Mouse (Mus musculus) c-Kit-negative CD71-positive TER-119-positive erythroid progenitor cells, embryonic 14.5 days (primary cell): ENCODE measurements around the gene Begain.

Experiments used
- DNase-seq: peaks from one replicate; pipeline ENCODE4 v3.0.0-alpha.2; 2013; ENCODE audit warnings: low read depth, low spot score

Gene Begain

DNA sequence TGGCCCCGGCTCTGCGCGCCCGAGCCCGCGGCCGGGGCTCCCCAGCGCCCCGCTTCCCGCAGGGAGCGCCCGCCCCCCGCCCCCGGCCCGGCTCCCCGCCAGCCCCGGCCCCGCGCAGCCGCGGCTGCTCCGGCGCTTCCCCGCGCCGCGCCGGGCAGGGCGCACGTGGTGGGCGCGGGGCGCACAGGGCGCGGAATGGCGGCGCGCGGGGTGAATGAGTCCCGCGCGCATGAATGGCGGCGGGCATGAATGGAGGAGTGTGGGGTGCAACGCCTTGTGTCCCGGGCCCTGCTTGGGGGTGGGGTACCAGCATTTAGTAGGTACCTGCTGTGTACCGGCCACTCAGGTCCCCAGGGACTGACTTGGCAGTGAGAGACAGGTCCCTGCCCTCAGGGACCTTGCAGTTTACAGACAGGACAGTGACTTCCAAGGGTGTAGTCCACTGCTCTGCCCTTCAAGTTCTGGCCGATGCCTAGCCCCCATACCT lies at the start of gene Begain:
Begain (minus strand) TSS at position 51 of the 487 bp plus-strand sequence.
- DNase-seq, result no peak

DNA sequence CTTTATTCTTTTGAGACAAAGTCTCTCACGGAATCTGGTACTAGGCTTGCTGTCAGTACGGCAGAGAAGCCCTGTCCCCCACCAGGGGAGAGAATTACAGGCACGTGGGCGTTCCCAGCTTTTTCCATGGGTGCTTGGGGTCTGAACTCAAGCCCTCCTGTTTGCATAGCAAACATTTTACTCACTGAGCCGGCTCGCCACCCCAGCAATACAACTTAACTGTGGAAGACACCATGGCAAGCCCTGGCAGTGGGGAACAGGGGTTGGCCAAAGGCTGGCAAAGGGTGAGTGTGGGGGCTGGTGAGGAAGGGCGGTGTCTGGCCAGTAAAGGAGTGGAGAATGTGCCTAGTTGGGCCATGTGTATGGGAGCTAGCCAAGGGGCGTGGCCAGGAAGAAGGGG lies 47.7 kb upstream of the Begain start:
- DNase-seq, result no peak

DNA sequence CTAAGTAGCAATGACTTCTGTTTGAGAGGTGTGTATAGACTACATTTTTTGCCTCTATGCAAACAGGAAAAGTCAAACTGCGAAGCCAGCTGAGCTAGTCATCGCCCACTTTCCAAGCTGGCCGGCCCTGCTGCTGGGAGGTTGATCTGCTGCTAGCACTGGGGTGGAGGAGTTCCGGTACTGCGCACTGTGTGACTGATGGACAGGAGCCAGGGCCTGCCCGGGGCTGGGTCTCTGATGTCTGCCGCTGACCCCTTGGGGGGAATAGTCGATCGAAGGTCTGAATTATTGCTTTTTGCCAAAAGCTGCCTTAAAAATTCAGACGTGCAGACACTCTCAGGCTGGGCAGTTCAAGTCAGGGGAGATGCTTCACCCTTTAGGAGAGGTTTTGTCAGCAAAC lies 47.1 kb upstream of the Begain start:
- DNase-seq, result no peak

DNA sequence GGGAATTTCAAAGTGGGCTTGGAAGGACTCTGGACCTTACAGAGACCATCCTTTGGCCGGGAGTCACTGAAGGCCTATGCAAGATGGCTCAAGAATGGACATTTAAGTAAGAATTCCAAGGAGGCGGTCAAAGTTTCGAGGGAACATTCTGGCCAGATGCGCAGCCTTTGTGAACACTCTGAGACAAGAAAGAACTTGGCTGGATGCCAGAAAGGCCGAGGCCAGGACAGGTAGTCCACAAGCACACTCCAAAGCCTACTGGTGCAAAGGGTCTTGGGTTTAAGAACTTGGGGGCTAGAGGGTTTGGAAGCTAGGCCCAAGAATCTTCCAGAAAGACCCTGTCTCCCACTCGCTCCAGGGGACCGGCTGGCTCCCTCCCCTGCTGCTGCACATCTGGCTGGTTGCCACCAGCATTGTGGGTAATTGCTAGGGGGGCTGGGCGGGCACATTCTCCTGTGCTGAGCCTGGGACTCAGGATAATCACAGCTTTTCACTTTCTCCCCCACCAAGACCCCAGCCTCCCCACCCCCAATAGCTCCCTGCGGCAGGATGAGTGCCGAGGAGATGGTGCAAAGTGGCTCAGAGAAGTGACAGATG lies 45.1 kb upstream of the Begain start:
- DNase-seq, result no peak

DNA sequence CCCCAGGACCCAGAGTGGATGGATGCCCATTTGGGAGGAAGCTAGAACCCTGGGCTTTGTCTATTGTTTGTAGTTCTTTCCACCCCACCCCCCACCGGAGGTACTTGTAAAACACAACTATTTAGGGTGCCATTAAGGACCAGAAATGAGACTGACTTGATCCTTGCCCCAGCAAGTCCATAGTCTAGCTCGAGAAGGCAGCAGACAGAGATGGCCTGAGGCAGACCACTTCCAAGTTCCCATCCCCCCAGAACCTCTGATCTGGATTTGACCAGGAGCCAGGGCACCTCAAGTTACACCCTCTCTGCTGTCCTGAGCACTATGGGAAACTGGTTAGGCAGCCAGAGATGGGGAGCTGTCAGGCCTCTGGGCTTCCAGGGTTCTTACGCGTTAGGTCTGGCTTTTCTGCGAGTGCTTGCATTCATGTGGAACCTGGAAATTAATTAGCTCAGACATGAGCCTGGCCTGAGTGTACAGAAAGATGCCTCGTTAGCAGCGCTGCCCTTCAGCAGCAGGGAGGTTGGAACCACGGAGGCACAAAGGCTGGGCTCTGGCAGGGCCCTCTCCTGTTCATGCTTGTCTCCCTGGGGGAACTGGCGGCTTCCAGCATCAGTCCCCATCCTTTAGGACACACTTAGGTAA lies 44.5 kb upstream of the Begain start:
- no peak for DNase-seq

DNA sequence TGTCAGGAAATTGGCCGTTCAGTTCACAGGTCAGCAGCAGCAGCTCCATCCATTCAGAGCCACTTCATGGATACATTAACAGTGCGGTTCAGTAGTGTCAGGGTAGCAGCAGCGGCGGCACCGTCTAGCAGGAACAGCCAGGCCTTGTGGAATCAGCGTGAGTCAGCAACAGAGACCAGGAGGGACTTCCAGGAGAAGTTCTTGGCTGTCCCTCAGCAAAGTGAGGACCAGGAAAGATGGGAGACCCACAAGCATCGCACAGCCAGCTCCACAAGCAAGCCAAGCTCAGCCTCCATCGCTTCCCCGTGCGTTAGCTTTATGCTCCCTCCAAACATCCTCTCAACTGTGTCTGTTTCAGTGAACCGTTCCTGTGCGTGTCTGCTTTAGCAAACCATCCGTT lies 40.9 kb upstream of the Begain start:
- DNase-seq, result no peak

DNA sequence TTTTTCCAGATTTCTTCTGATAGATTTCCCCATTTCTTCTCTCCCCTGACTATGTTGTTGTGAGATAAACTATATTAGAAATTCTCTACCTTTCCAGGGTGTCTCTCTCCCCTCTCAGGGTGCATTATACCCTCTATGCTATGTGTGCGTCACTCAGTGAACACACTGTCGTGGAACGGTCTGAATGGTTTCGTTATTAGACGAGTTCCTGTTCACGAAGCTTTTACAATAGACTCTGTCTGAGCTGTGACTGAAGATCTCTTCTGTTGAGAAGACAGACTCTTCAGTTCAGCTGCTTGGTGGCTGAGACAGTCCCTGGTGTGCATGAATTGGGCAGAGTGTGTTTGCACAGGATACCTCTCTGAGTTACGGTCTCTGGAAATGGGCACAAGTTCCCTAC lies 32.4 kb upstream of the Begain start:
- DNase-seq, result no peak

DNA sequence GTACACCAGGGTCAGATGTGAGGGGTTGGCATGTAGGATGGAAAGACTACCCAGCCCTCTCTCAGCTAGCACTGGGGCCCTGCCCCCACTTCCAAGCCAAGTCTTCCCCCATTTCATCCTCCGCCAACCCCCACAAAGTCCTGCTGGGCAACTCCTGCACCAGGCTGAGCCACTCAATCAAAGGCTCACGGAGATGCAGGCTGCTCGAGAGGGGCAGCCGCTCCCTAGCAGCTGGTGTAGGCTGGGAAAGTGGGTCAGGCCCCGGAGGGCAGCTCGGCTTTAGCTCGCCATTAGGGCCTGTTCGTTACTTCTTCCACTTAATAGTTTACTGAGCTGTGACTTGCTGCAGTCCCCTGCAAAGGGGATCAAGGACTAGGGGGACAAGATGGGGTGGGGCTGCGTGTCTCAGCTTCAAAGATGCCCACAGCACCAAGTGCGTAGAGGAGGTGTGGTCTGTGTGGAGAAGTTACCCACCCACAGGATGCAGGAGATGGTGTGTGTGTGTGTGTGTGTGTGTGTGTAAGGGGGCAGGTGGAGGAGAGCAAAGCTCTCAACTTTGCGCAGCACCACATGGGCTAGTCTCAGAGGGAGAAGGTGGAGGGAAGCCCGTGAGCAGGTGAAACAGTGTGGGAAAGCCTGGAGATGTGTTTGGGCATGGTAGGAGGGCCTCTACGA lies 22.6 kb upstream of the Begain start:
- no peak for DNase-seq

DNA sequence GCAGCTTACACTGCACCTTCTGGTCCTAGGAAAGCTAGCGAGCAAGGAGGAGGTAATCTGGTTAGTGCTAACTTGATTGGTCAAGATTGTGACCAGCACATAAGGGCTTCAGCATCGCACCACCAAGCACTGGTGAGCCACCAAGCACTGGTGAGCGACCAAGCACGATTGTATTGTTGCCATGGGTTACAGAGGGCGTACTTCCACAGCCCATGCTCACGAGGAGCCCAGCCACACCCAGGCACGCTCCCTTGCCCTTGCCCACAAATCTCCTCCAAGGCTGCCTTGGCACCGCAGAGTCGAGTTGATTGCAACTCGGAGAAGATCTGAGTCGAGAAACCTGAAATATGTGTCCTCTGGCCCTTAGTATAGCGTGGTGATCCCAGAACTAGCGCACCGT lies 22.0 kb upstream of the Begain start:
- DNase-seq, result no peak

DNA sequence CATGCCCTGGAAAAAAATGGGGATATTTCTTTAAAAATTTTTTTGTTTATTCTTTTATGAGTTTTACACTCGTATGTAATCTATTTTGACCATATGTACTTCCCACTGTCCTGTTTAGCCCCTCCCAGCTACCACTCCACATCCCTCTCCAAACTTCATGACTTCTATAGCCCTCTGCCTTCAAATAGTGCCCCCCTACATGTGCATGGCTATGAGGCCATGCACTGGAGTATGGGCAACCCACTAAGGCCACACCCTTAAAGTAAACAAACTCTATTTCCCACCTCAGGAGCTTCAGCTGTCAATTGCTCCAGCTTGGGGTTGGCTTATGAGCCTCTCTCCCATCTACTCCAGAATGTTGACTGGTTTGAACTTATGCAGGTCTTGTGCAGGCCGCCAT lies 18.1 kb upstream of the Begain start:
- DNase-seq, result no peak

DNA sequence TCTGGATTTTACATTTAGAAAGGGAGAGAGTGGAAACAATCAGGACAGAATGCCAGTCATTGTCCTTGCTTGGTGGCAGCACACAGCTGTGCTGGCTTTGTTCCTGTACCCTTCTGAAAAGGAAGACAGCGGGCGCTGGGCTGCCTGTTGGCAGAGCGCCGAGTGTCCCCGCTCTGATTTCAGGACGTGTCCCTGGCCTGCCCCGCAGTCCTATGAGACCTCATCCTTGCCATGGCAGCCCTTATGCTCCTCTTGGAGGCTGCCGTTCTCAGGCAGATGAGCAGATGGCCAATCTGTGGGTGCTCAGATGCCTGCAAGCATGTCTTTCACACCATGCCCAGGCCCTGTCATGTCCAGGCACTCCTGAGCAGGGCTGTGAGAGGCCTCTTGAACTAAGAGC lies 17.7 kb upstream of the Begain start:
- no peak for DNase-seq

DNA sequence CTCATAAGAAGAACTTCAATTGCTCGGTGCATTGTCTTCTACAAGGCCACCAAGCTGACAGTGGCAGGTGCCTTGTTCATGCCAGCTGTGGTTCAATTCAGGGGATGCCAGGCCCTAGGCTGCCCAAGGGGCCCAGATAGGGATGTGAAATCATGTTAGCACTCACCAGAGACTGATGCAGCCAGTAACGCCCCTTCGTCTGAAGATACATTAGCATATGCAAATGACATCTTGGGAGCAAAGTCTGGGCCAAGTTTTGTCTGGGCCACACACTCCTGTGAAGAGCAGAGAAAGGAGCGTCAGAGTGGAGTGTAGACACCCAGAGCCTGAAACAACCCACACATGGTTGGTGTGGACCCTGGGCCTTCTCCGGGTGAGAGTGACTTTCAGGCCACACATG lies 17.0 kb upstream of the Begain start:
- DNase-seq, result no peak

DNA sequence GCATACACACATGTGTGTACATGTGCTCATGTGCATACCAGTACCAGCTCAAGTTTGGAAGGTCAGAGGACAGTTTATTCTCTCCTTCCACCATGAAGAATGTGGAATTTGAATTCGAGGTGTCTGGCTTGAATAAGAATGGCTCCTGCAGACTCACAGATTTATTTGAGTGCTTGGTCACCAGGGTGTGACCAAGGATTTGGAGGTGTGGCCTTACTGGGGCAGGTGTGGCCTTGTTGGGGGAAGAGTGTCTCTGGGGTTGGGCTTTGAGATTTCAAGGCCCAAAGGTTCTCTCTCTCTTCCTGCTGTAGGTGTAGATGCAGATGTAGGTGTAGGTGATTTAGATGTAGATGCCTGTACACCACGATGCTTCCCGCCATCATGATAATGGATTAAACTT lies 15.5 kb upstream of the Begain start:
- no peak for DNase-seq

DNA sequence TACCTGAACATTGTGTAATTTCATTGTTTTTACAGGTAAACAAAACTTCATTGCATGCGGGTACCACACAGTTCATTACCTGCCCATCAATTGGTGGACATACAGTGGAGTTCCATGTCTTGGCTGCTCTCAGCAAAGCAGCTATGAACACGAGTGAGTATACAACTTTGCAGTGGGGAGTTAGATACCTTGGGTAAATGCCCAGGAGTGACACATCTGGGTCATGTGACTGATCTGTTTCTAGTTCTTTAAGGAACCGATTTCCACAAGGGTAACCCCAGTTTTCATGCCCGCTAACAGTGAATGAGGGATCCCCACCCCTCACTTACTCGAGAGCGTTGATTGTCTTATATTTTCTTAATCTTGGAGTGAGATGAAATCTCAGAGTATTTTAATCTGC lies 9.0 kb upstream of the Begain start:
- no peak for DNase-seq

DNA sequence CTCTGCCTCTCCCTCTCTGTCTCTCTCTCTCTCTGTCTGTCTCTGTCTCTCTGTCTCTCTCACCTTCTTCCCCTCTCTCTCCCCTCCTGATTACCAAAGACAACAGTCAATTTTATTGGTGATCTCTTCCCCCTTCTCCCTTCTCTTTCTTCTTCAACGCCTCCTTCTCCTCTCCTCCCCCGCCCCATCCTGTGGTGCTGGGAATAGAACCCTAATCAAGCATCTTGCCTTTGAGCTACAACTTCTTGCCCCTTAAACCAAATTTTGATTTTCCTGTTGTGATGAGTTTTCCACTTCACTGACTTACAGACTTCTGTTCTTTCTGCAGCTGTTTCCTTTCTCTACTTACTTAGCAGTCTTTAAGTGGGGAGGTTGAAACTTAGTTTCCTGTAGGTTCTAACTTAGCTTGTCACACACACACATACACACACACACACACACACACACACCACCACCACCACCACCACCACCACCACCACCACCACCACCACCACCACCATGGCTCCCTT lies 6.8 kb upstream of the Begain start:
- no peak for DNase-seq

DNA sequence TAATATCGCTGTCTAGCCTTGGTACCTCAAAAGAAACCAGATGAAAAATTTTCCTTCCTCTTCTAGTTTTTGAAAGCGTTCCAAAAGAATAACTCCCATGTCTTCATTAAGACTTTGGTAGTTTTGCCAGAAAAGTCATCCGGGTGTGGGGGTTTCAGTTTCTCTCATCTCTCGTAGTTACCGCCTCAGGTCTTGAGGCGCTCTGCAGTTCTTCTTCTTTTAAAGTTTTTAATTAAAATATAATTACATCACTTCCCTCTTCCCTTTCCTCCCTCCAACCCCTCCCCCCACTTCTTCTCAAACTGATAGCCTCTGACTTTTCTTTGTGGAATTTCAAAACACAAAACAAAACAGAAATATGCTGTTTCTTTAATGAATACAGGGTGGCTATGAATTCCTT lies 6.1 kb upstream of the Begain start:
- no peak for DNase-seq

DNA sequence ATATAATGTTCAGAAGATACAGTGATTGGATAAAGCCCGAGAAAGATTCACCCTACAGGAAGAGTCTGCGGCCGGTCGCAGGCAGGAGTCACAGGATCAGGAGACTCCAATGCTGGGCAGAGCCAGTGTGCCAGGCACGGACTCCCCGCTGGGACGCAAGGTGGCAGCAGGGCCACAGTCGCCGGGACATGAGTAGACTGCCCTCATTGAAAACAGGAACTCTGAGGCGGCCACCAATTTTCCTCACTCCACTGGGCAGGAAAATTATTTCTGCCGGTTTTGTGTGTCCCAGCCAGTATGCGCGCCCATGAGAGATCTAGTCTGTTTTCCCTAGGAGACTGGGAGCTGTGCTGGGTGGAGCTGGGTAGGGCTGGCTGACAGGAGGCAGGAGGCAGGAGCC lies 3.2 kb upstream of the Begain start:
- no peak for DNase-seq

DNA sequence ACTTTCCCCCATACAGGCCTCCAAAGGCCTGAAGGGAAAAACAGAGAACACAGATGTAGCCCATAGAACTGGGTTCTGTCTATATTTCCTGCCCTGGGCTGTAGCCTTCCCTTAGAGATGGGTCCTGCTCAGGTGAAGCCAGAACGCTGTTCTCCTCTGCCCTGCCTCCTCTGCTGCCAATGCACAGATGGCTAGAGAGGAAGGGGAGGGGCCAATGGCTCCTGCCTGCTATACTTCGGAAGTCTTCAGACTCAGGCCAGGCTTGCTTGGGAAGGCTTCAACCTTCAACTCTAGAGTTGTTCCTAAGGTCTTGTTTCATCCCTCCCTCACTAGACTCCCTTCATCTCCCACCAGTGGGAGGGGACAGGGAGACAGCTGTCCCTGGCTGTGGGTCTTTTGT lies 1.7 kb upstream of the Begain start:
- DNase-seq, result no peak

DNA sequence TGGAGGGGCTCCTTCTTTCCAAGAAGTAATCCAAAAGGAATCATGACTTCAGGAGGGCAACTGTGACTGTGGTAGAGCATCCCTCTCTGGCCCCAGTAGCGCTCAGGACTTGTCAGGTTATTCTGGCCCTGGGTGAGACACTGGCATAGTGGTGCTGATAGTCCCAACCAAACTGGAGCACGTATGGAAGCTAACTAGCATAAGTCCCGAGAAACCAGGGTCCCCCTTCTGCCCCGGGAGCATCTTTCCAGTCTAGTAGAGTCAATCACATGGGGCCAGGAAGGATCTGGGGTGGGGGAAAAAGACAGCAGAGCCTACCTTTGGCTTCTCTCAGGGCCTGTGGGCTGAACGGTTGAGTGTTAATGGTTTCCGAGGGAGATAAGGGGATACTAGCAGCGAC lies 721 bp upstream of the Begain start:
- DNase-seq, result no peak

DNA sequence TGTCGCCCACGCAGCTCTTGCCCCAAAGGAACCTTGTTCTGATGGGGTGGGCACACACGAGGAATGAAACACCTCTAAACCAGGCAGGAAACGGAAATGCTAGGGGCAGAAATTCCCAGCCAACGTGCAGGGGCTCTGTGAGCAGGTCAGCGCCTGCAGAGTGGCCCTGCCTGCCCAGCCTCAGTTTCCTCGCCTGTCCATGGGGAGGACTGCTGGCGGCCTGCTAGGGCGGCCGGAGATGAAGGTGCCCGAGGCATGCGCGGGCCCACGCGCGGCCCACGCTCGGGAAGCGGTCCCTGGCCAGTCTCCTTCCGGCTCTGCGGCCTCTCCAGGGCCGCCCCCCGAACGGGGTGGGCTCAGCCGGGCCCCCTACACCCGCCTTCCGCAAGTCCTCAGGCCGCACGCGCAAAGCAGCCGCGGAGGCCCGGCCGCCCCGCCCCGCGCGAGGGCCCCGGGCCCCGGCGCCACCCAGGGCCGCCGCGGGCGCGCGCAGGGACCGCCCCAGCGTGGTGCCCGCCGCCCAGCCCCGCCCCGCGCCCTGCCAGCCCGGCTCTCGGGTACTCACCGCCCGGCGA lies 369 bp downstream of the Begain start:
- no peak for DNase-seq

DNA sequence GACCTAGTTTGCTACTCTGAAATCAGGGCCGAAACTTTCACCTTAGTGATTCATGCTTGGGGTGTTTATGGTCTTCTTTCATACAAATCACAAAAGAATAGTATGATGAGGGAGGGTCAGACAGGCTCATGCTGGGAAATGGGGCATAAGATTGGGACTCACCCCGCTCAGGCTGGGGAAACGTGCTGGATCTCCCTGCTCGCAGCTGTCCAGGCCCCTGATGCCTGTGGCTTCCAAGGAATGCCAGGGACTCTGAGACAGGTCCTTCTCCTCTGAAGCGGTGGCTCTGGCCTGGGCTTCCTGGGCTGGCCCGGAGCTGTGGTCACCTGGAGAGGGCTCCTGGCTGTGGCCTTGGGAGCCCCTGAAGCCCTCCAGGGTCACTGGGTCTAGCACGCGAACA lies 9.4 kb downstream of the Begain start:
- no peak for DNase-seq

DNA sequence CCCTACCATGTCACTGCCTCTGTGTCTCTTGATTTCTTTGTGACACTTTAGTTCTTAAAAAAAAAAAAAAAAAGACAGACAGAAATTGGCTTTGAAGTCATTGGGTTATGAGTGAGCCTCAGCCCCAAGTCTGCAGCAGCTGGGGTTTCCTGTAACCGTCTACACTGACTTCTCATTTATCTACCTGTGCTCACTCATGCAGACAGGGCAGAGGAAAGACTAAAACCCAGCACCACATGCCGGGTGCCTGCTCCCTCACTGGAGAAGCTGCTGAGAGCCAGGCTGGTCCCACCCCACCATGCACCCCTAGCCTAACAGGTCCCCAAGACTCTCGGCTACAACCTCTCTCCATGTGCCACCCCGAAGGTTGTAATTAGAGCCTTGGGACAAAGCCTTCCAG lies 10.3 kb downstream of the Begain start:
- no peak for DNase-seq
